Mouse (Mus musculus) natural killer cell, adult 2 months (primary cell): ENCODE results near the gene Sgcg.

ENCODE experiments used
- DNase-seq, 2 experiments: peaks; one replicate each; pipeline ENCODE4 v3.0.0; 2022; ENCODE audit warnings: low spot score in 2 of 2

The Sgcg gene

GRCm38 (mm10) chr14:61235846-61236474 lies 22.3 kb downstream of the Sgcg start:
- no peak for DNase-seq

GRCm38 (mm10) chr14:61232016-61232568 lies 26.2 kb downstream of the Sgcg start:
- DNase-seq = no peak

- DNase-seq = no peak
These were observed 28.1 kb downstream of the Sgcg start for GRCm38 (mm10) chr14:61230179-61230578.

- DNase-seq = no peak
These were observed 28.5 kb downstream of the Sgcg start for GRCm38 (mm10) chr14:61229763-61230162.

- no peak for DNase-seq
These were observed 32.1 kb downstream of the Sgcg start for GRCm38 (mm10) chr14:61226151-61226550.

- no peak for DNase-seq
These were observed 33.8 kb downstream of the Sgcg start for GRCm38 (mm10) chr14:61224387-61225077.

GRCm38 (mm10) chr14:61223740-61224139 lies 34.5 kb downstream of the Sgcg start:
- DNase-seq = no peak

- no peak for DNase-seq
These were observed 35.8 kb downstream of the Sgcg start for GRCm38 (mm10) chr14:61222506-61222905.

- DNase-seq = no peak
These were observed 37.1 kb downstream of the Sgcg start for GRCm38 (mm10) chr14:61221166-61221565.

GRCm38 (mm10) chr14:61211754-61212153 lies 46.5 kb downstream of the Sgcg start:
- no peak for DNase-seq

- DNase-seq = no peak
These were observed 48.2 kb downstream of the Sgcg start for GRCm38 (mm10) chr14:61210111-61210510.

GRCm38 (mm10) chr14:61194416-61194815 lies 63.9 kb downstream of the Sgcg start:
- no peak for DNase-seq

GRCm38 (mm10) chr14:61192326-61192725 lies 66.0 kb downstream of the Sgcg start:
- no peak for DNase-seq

GRCm38 (mm10) chr14:61191904-61192303 lies 66.4 kb downstream of the Sgcg start:
- DNase-seq = no peak

GRCm38 (mm10) chr14:61173229-61173628 lies 85.1 kb downstream of the Sgcg start:
- DNase-seq = peak; percentile 63 to 79

GRCm38 (mm10) chr14:61172548-61173158 lies 85.6 kb downstream of the Sgcg start:
- peak; percentile 100 for DNase-seq

GRCm38 (mm10) chr14:61171261-61171970 lies 86.9 kb downstream of the Sgcg start:
- DNase-seq = no peak
